In genomic region chr7:25707581-25708292, GRCm38 (mm10) we compare ENCODE assay signal across 9 mouse cellular contexts. TPM values are rescaled to one million over a fixed set of nuclear protein-coding genes. Genes with fewer than 3 reads are reported as not detected.
DNase-seq lines count a peak whose midpoint lies in the region; ATAC-seq and TF ChIP-seq lines count a peak whose summit lies in the region.
"Had no signal": no experiment of that assay in that cellular context is flagged by ENCODE, and none has a peak within 500 bp of the region (broad histone marks: within the 10 kb centered on the region; RNA-seq: fewer than 3 reads in every experiment).

No protein-coding gene starts in this region.

- no peak for DNase-seq in forebrain, embryonic 10.5 days (ENCODE audit: extremely low spot score, low spot score)
- no peak for DNase-seq in hindbrain, embryonic 11.5 days (ENCODE audit: low spot score)
- no peak for DNase-seq in right cerebral cortex, postnatal 4 days
- DNase-seq in forebrain, embryonic 11.5 days (ENCODE audit: low spot score) = no peak

- peaks cover 11% of the 10 kb centered on the region for H3K36me3 ChIP-seq in forebrain, embryonic 10.5 days (replicated peaks)
- peaks cover 12% of the 10 kb centered on the region for H3K36me3 ChIP-seq in forebrain, embryonic 13.5 days (ENCODE audit: poor library complexity, severe bottlenecking)
- no peaks in the 10 kb centered on the region for H3K36me3 ChIP-seq in hindbrain, embryonic 11.5 days (ENCODE audit: control insufficient read depth, insufficient read depth, low read length)
- H3K36me3 ChIP-seq in limb, embryonic 13.5 days = peaks cover 8% of the 10 kb centered on the region
- H3K36me3 ChIP-seq in small intestine, adult 2 months (ENCODE audit: control insufficient read depth, insufficient read depth, low read length) = peaks cover 7% of the 10 kb centered on the region
- no peaks in the 10 kb centered on the region; the same call in 1 of the 2 replicates for H3K36me3 ChIP-seq in forebrain, embryonic 11.5 days (ENCODE audit: control insufficient read depth, insufficient read depth, low read length)

- peaks cover 31% of the 10 kb centered on the region for H3K27me3 ChIP-seq in forebrain, embryonic 10.5 days (ENCODE audit: poor library complexity, severe bottlenecking)
- H3K27me3 ChIP-seq in forebrain, embryonic 13.5 days = peaks cover 22% of the 10 kb centered on the region
- no peaks in the 10 kb centered on the region for H3K27me3 ChIP-seq in hindbrain, embryonic 11.5 days (ENCODE audit: control insufficient read depth, insufficient read depth, low read length)
- H3K27me3 ChIP-seq in limb, embryonic 13.5 days = peaks cover 16% of the 10 kb centered on the region
- no peaks in the 10 kb centered on the region for H3K27me3 ChIP-seq in small intestine, adult 2 months (ENCODE audit: control insufficient read depth, insufficient read depth, low read length)
- no peaks in the 10 kb centered on the region; the same call in 1 of the 2 replicates for H3K27me3 ChIP-seq in forebrain, embryonic 11.5 days (ENCODE audit: control insufficient read depth, insufficient read depth, low read length)
- H3K27me3 ChIP-seq: CH12.LX had no signal

- WGBS in forebrain, embryonic 10.5 days = 68% methylated on average over 15 of the region's 15 CpGs
- WGBS in forebrain, embryonic 13.5 days = 69% methylated on average over 15 of the region's 15 CpGs
- 57% methylated on average over 15 of the region's 15 CpGs for WGBS in hindbrain, embryonic 11.5 days
- 54% methylated on average over 15 of the region's 15 CpGs for WGBS in limb, embryonic 13.5 days
- 64% methylated on average over 15 of the region's 15 CpGs for WGBS in small intestine, adult 2 months
- WGBS in forebrain, embryonic 11.5 days = 72% methylated on average over 15 of the region's 15 CpGs

- H3K27ac ChIP-seq in forebrain, embryonic 10.5 days = peak overlapping the region; percentile 42; the same call in 1 of the 2 replicates
- H3K27ac ChIP-seq in forebrain, embryonic 13.5 days = no peak overlapping the region
- 0 out of 2 replicates have a peak overlapping the region, but pooled peaks have one; percentile 24 for H3K27ac ChIP-seq in hindbrain, embryonic 11.5 days (ENCODE audit: low read depth, low read length)
- H3K27ac ChIP-seq in limb, embryonic 13.5 days = peak overlapping the region; percentile 22; the same call in 1 of the 2 replicates
- peak overlapping the region; percentile 67 for H3K27ac ChIP-seq in small intestine, adult 2 months (ENCODE audit: insufficient read depth, low read depth, low read length)
- H3K27ac ChIP-seq in forebrain, embryonic 11.5 days (ENCODE audit: low read depth, low read length) = no peak overlapping the region

- no peak for TF ChIP-seq CTCF in small intestine, adult 2 months (IDR thresholded peaks at IDR 0.05; ENCODE audit: extremely low read depth, insufficient read length, insufficient replicate concordance, low read depth, low read length)

- no peak for TF ChIP-seq POLR2A in small intestine, adult 2 months (IDR thresholded peaks at IDR 0.05; ENCODE audit: low read depth, low read length)

- ATAC-seq in forebrain, embryonic 13.5 days = no peak
- ATAC-seq in common myeloid progenitor, adult 5-6 weeks (replicated peaks; ENCODE audit: low read depth, poor library complexity, severe bottlenecking) = 0 out of 2 replicates have a peak, but pooled peaks have one; percentile 10
- ATAC-seq in hindbrain, embryonic 11.5 days (ENCODE audit: low FRiP score) = no peak
- no peak for ATAC-seq in limb, embryonic 13.5 days (ENCODE audit: low FRiP score, low read depth)
- ATAC-seq in forebrain, embryonic 11.5 days (replicated peaks; ENCODE audit: low FRiP score) = no peak

- no peak overlapping the region for H3K4me2 ChIP-seq in forebrain, embryonic 13.5 days
- no peak overlapping the region for H3K4me2 ChIP-seq in hindbrain, embryonic 11.5 days (replicated peaks; ENCODE audit: low read depth, low read length)
- H3K4me2 ChIP-seq in limb, embryonic 13.5 days (replicated peaks) = no peak overlapping the region
- no peak overlapping the region for H3K4me2 ChIP-seq in forebrain, embryonic 11.5 days (ENCODE audit: low read depth, low read length, severe bottlenecking)

- no peak overlapping the region for H3K9ac ChIP-seq in forebrain, embryonic 13.5 days
- H3K9ac ChIP-seq in hindbrain, embryonic 11.5 days (ENCODE audit: low read depth, low read length) = no peak overlapping the region
- H3K9ac ChIP-seq in limb, embryonic 13.5 days = peak overlapping the region; percentile 31; the same call in 1 of the 2 replicates
- H3K9ac ChIP-seq in forebrain, embryonic 11.5 days (ENCODE audit: low read length) = no peak overlapping the region

- H3K4me3 ChIP-seq in forebrain, embryonic 10.5 days = no peak overlapping the region
- no peak overlapping the region for H3K4me3 ChIP-seq in forebrain, embryonic 13.5 days
- no peak overlapping the region for H3K4me3 ChIP-seq in hindbrain, embryonic 11.5 days (ENCODE audit: low read depth, low read length)
- H3K4me3 ChIP-seq in limb, embryonic 13.5 days = no peak overlapping the region
- no peak overlapping the region for H3K4me3 ChIP-seq in small intestine, adult 2 months (ENCODE audit: low read depth, low read length)
- H3K4me3 ChIP-seq in forebrain, embryonic 11.5 days (ENCODE audit: low read depth, low read length) = no peak overlapping the region

- no peaks in the 10 kb centered on the region for H3K9me3 ChIP-seq in forebrain, embryonic 10.5 days
- no peaks in the 10 kb centered on the region for H3K9me3 ChIP-seq in forebrain, embryonic 13.5 days (replicated peaks)
- H3K9me3 ChIP-seq in hindbrain, embryonic 11.5 days (ENCODE audit: control insufficient read depth, low read length) = no peaks in the 10 kb centered on the region
- no peaks in the 10 kb centered on the region for H3K9me3 ChIP-seq in limb, embryonic 13.5 days
- H3K9me3 ChIP-seq in forebrain, embryonic 11.5 days (ENCODE audit: control insufficient read depth, low read length) = no peaks in the 10 kb centered on the region

- peaks cover 67% of the 10 kb centered on the region for H3K4me1 ChIP-seq in forebrain, embryonic 10.5 days
- peaks cover 27% of the 10 kb centered on the region for H3K4me1 ChIP-seq in forebrain, embryonic 13.5 days
- H3K4me1 ChIP-seq in hindbrain, embryonic 11.5 days (replicated peaks; ENCODE audit: control insufficient read depth, insufficient read depth, low read length) = 0 out of 2 replicates have a peak, but pooled peaks cover 2% of the 10 kb centered on the region
- peaks cover 53% of the 10 kb centered on the region for H3K4me1 ChIP-seq in limb, embryonic 13.5 days
- H3K4me1 ChIP-seq in small intestine, adult 2 months (ENCODE audit: control insufficient read depth, insufficient read depth, insufficient read length, low read length) = peaks cover 21% of the 10 kb centered on the region
- H3K4me1 ChIP-seq in forebrain, embryonic 11.5 days (replicated peaks; ENCODE audit: control insufficient read depth, insufficient read depth, low read length) = peaks cover 4% of the 10 kb centered on the region; the same call in 1 of the 2 replicates

RNA-seq across cellular contexts. Expression of gene Ccdc97, which starts 11.2 kb away (rescaled TPM):
- polyA plus RNA-seq in forebrain, embryonic 10.5 days (2016; fragmentation: Nextera tagmentation; extraction: Ambion mirVana) = 28.7 and 29.6 TPM in 2 replicates
- 26.4 and 27.9 TPM in 2 replicates for polyA plus RNA-seq in forebrain, embryonic 13.5 days (2015; fragmentation: Nextera tagmentation; extraction: Ambion mirVana)
- 11.9 and 17.5 TPM in 2 replicates for total RNA-seq in common myeloid progenitor, adult 5-6 weeks (2017)
- 30.5 and 33.7 TPM in 2 replicates for polyA plus RNA-seq in hindbrain, embryonic 11.5 days (2014; fragmentation: Nextera tagmentation; extraction: Ambion mirVana)
- 22.0 and 24.6 TPM in 2 replicates for polyA plus RNA-seq in limb, embryonic 13.5 days (2015; fragmentation: Nextera tagmentation; extraction: Ambion mirVana)
- polyA plus RNA-seq in small intestine, adult 2 months (2012; rRNA removed) = 43.6 and 72.4 TPM in 2 replicates
- 37.8 and 41.2 TPM in 2 replicates for polyA plus RNA-seq in forebrain, embryonic 11.5 days (2014; fragmentation: Nextera tagmentation; extraction: Ambion mirVana)

RNA-seq across cellular contexts. Expression of gene Tgfb1, which starts 20.9 kb away (rescaled TPM):
- polyA plus RNA-seq in forebrain, embryonic 10.5 days (2016; fragmentation: Nextera tagmentation; extraction: Ambion mirVana) = 0.89 and 1.2 TPM in 2 replicates
- polyA plus RNA-seq in forebrain, embryonic 13.5 days (2015; fragmentation: Nextera tagmentation; extraction: Ambion mirVana) = 0.34 and 0.52 TPM in 2 replicates
- total RNA-seq in common myeloid progenitor, adult 5-6 weeks (2017) = 47.9 and 84.6 TPM in 2 replicates
- 1.0 and 1.1 TPM in 2 replicates for polyA plus RNA-seq in hindbrain, embryonic 11.5 days (2014; fragmentation: Nextera tagmentation; extraction: Ambion mirVana)
- 1.7 and 2.4 TPM in 2 replicates for polyA plus RNA-seq in limb, embryonic 13.5 days (2015; fragmentation: Nextera tagmentation; extraction: Ambion mirVana)
- 20.8 and 24.4 TPM in 2 replicates for polyA plus RNA-seq in small intestine, adult 2 months (2012; rRNA removed)
- 1.1 and 1.6 TPM in 2 replicates for polyA plus RNA-seq in forebrain, embryonic 11.5 days (2014; fragmentation: Nextera tagmentation; extraction: Ambion mirVana)

RNA-seq across cellular contexts. Expression of gene B9d2, which starts 27.2 kb away (rescaled TPM):
- 36.9 and 38.1 TPM in 2 replicates for polyA plus RNA-seq in forebrain, embryonic 10.5 days (2016; fragmentation: Nextera tagmentation; extraction: Ambion mirVana)
- 40.2 and 48.4 TPM in 2 replicates for polyA plus RNA-seq in forebrain, embryonic 13.5 days (2015; fragmentation: Nextera tagmentation; extraction: Ambion mirVana)
- total RNA-seq in common myeloid progenitor, adult 5-6 weeks (2017) = 39.3 and 60.3 TPM in 2 replicates
- polyA plus RNA-seq in hindbrain, embryonic 11.5 days (2014; fragmentation: Nextera tagmentation; extraction: Ambion mirVana) = 33.1 and 34.8 TPM in 2 replicates
- 25.8 and 29.0 TPM in 2 replicates for polyA plus RNA-seq in limb, embryonic 13.5 days (2015; fragmentation: Nextera tagmentation; extraction: Ambion mirVana)
- polyA plus RNA-seq in small intestine, adult 2 months (2012; rRNA removed) = 21.8 and 33.2 TPM in 2 replicates
- polyA plus RNA-seq in forebrain, embryonic 11.5 days (2014; fragmentation: Nextera tagmentation; extraction: Ambion mirVana) = 30.4 and 35.1 TPM in 2 replicates

RNA-seq across cellular contexts. Expression of gene Tmem91, which starts 32.8 kb away (rescaled TPM):
- polyA plus RNA-seq in forebrain, embryonic 10.5 days (2016; fragmentation: Nextera tagmentation; extraction: Ambion mirVana) = 2.2 and 3.2 TPM in 2 replicates
- 5.2 and 7.5 TPM in 2 replicates for polyA plus RNA-seq in forebrain, embryonic 13.5 days (2015; fragmentation: Nextera tagmentation; extraction: Ambion mirVana)
- total RNA-seq in common myeloid progenitor, adult 5-6 weeks (2017) = 0.46 and 0.87 TPM in 2 replicates
- polyA plus RNA-seq in hindbrain, embryonic 11.5 days (2014; fragmentation: Nextera tagmentation; extraction: Ambion mirVana) = 1.6 and 2.2 TPM in 2 replicates
- 3.7 and 4.9 TPM in 2 replicates for polyA plus RNA-seq in limb, embryonic 13.5 days (2015; fragmentation: Nextera tagmentation; extraction: Ambion mirVana)
- 0.23 and 0.25 TPM in 2 replicates for polyA plus RNA-seq in small intestine, adult 2 months (2012; rRNA removed)
- polyA plus RNA-seq in forebrain, embryonic 11.5 days (2014; fragmentation: Nextera tagmentation; extraction: Ambion mirVana) = 2.7 and 3.2 TPM in 2 replicates

RNA-seq across cellular contexts. Expression of gene Hnrnpul1, which starts 46.8 kb away (rescaled TPM):
- 59.2 and 60.5 TPM in 2 replicates for polyA plus RNA-seq in forebrain, embryonic 10.5 days (2016; fragmentation: Nextera tagmentation; extraction: Ambion mirVana)
- polyA plus RNA-seq in forebrain, embryonic 13.5 days (2015; fragmentation: Nextera tagmentation; extraction: Ambion mirVana) = 60.8 and 65.0 TPM in 2 replicates
- 128 and 173 TPM in 2 replicates for total RNA-seq in common myeloid progenitor, adult 5-6 weeks (2017)
- 68.1 and 70.1 TPM in 2 replicates for polyA plus RNA-seq in hindbrain, embryonic 11.5 days (2014; fragmentation: Nextera tagmentation; extraction: Ambion mirVana)
- polyA plus RNA-seq in limb, embryonic 13.5 days (2015; fragmentation: Nextera tagmentation; extraction: Ambion mirVana) = 62.6 and 63.5 TPM in 2 replicates
- 28.9 and 60.2 TPM in 2 replicates for polyA plus RNA-seq in small intestine, adult 2 months (2012; rRNA removed)
- polyA plus RNA-seq in forebrain, embryonic 11.5 days (2014; fragmentation: Nextera tagmentation; extraction: Ambion mirVana) = 83.8 and 87.5 TPM in 2 replicates

Comparison
In these comparisons a context has a peak if more than half of its experiments do, and no peak if none do; other contexts are left out.
1. H3K27ac ChIP-seq: peak in forebrain, embryonic 10.5 days (single experiment), hindbrain, embryonic 11.5 days (single experiment), limb, embryonic 13.5 days (single experiment) and small intestine, adult 2 months (single experiment); none in forebrain, embryonic 13.5 days (single experiment) and forebrain, embryonic 11.5 days (single experiment).